Mouse (Mus musculus) cerebellum, adult 2 months (tissue): Measurements from ENCODE around the gene Cxcr5.

Experiments
- CTCF ChIP-seq: fragments of 200-500 bp; IDR thresholded peaks from 2 replicates; pipeline ENCODE4 v1.5.1; 2011; ENCODE audit warnings: low read depth, mild to moderate bottlenecking, control low read depth, low read length, moderate library complexity, borderline replicate concordance; ENCODE audit not compliant: insufficient read depth
- POLR2A ChIP-seq: fragments of 200-500 bp; IDR thresholded peaks from 2 replicates; pipeline ENCODE4 v1.6.1; 2011; ENCODE audit warnings: low read length, control low read depth, borderline replicate concordance; ENCODE audit not compliant: insufficient read depth

- TF ChIP-seq POLR2A (no peak), CTCF (no peak)
These were observed 75.3 kb downstream of the Cxcr5 start for GRCm38 (mm10) chr9:44486335-44486734.
